Mouse (Mus musculus): ENCODE measurements around the gene Zfand4.

DNA sequence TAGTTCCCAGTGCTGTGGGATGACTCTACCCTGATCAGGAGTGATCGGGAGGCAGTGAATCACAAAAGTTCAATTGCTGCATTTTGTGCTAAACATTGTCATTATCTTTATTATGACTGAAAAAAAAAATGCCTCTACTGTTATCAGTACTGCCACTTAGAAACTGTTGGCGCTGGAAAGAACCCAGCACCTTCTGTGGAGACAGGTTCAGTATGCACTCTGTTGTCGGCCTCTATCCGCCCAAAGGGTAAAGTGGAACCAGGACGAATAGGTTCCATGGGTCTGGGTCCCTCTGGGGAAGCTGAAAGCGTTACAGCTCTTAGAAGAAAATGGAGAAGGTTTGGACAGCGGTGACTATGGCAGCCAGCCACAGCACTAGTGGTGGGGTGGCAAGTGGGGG is 114.9 kb downstream of the Zfand4 start:
- no peak for TF ChIP-seq POLR2A (IDR thresholded peaks at IDR 0.05; ENCODE audit: borderline replicate concordance, insufficient read depth, low read length)
- no peak for TF ChIP-seq CTCF (IDR thresholded peaks at IDR 0.05; ENCODE audit: borderline replicate concordance, insufficient read depth, low read depth, low read length)

All from cerebellum, adult 2 months (tissue).